Mouse (Mus musculus) layer of hippocampus, adult 2 months (tissue): ENCODE results near the gene Ckm. TPM values are rescaled to one million over a fixed set of nuclear protein-coding genes. Genes with fewer than 3 reads are reported as not detected.

Source experiments
- DNase-seq, 2 experiments: peaks; one replicate each; pipeline ENCODE4 v3.0.0; 2022; ENCODE audit warnings: low spot score in 2 of 2
- H3K27ac ChIP-seq: fragments of 200-600 bp; 2 replicates; pipeline ENCODE4 v1.8.1; 2022
- H3K4me3 ChIP-seq: fragments of 200-600 bp; 2 replicates; pipeline ENCODE4 v1.8.1; 2022; ENCODE audit warnings: mild to moderate bottlenecking
- CTCF ChIP-seq: fragments of 200-600 bp; conservative IDR thresholded peaks from 2 replicates; pipeline ENCODE4 v1.8.1; 2022; ENCODE audit warnings: antibody characterized with exemption, mild to moderate bottlenecking, moderate library complexity
- total RNA-seq, 2 experiments: library from RNA; stranded (reverse); gene quantifications; 2 replicates each; pipeline ENCODE4 v1.2.3; 2021

Gene Ckm
- total RNA-seq, 2 experiments from 2014 or later, result not detected

DNA sequence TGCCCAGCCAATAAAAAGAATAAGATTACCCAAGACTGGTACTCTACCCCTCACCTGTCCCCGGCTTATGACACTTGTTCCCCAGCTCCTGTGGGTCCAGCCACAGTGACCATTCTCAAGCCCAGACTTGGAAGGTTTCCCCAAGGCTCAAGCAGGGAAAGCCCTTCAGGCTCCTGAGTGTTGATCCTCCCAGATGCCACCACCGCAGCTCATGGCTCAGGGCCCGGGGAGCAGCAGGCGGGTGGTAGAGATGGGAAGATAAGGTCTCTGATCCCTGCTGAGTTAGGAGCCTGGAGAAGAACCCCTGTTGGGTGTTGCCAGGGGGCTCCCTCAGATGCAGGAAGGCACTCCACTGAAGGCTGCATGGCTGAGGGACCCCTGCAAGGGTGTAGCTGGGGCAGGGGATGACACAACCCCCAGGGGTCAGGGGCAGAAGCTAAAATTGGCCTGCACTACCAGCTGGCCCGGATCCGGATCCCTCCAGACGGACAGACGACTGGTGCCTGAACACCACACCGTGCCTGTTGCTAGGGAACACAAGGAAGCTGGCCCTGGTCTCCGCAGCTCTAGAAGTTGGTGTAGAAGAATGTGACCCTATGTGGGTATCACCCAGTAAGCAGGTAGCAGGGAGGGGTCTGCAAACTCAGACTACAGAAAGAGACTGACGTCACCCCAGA, 51.4 kb downstream of the Ckm start:
- TF ChIP-seq CTCF, result no peak
- no peak for DNase-seq
- peak overlapping the region; percentile 91 for H3K4me3 ChIP-seq
- H3K27ac ChIP-seq, result 0 out of 2 replicates have a peak overlapping the region, but pooled peaks have one; percentile 32

DNA sequence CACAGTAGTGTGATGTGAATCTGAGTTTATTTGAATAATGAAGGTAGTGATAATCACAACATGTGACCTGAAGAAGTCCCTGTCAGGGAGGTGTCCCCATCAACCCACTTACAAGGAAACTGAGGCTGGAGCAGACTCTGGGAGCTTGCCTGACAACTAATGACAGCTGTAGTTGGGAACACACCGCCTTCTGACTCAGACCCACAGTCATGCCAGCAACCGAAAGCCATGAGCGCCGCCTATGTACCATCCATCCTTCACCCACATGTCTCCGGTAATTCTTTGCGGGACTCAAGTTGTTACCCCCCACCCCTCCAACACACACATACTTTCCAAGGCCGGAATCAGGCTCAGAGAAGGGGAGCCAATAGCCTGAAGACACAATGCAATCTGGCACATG, 52.1 kb downstream of the Ckm start:
- H3K27ac ChIP-seq, result peak overlapping the region; percentile 93; the same call in 1 of the 2 replicates
- peak; percentile 52 to 56 for DNase-seq
- peak overlapping the region; percentile 91 for H3K4me3 ChIP-seq
- TF ChIP-seq CTCF, result peak; percentile 22

DNA sequence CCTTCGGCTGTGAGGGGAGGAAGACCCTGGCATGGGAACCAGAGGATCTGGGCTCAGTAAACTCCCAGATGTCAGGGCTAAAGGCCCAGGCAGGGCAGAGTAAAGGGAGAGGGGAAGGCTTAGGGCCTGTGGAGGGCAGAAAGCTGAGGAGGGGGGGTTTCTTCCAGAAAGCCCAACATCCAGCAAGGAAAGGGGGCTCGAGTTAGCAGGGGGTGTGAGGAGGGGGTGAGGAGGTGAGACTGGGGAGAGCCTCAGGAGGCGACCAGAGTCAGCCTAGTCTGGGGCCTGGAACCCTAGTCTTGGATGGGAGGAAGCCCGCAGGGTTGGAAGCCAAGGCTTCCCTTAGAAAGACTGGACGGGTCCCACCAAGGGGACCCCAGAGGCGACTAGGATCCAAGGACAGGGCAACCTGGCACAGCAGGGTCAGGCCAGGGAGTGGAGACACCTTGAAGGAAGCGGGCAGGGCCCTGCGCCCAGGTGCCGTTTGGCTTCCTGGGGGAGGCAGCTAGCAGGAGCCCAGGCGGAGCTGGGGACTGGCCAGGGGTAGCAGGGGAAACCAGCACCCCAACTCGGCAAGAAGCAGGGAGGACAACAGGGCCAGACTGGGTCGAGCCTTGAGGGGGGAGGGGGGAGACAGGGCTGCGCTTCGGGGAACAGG, 53.0 kb downstream of the Ckm start:
- TF ChIP-seq CTCF, result no peak
- DNase-seq, result no peak
- H3K4me3 ChIP-seq, result peak overlapping the region; percentile 91
- H3K27ac ChIP-seq, result peak overlapping the region; percentile 93

DNA sequence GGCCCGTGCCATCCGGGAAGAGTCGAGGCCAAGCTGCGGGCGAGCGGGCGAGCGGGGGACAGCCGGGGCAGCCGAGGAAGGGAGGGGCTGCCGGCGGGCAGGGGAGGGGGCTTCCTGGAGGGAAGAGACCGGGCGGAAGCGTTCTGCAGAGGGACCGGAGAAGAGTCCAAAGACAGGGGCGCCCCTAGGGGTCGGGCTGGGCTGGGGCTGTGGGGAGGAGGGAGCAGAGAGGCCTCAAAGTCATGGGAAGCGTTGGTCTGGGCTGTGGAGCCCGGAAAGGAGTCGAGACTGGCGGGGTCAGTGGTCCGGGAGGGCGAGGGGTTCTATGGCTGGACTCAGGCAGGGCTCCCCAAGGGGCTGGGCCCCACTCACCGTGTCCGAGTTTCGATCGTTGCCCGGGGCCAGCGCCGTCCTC, 53.5 kb downstream of the Ckm start:
- DNase-seq, result peak in 1 of 2 experiments; percentile 47
- TF ChIP-seq CTCF, result peak; percentile 66
- Histone ChIP-seq H3K27ac (peak overlapping the region; percentile 93), H3K4me3 (peak overlapping the region; percentile 91)

- peak; percentile 59 to 73 for DNase-seq
- peak; percentile 29; the same call in 1 of the 2 replicates for TF ChIP-seq CTCF
- peak within 1 kb of the TSS; percentile 91 for H3K4me3 ChIP-seq
- H3K27ac ChIP-seq, result peak within 1 kb of the TSS; percentile 93
These were observed 54.1 kb downstream of the Ckm start, which contains the start of gene Mark4 for GRCm38 (mm10) chr7:19458591-19459111. Gene Mark4, minus strand, starts transcription at chr7:19458821.

DNA sequence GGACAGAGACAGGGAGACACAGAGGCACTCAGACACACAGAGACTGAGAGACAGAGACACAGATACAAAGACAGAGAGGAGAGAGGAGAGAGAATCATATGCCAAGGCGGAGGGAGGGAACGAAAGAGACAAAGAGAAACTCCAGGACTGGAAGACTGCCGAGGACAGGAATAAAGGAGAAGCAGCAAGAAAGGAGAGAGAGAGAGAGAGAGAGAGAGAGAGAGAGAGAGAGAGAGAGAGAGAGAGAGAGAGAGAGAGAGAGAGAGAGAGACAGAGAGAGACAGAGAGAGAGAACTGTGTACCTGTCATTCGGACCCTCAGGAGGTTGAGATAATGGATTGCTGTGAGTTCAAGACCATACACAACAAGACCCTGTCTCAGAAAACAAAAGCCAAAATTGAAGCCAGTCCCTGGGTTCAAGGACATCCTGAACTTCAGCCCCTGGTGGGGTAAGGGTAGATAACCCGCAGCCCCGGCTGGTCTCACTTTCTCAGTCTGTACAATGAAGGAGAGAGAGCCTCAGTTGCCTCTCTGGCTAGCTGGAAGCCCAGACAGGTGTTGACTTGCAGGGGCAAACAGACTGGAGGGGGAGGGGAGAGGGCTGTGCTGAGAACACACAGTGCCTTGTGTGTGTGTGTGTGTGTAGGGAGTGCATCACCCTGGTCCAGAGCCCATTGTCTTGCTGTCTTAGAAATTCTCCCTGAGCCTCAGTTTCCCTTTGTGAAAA, 54.7 kb downstream of the Ckm start:
- no peak for TF ChIP-seq CTCF
- peak overlapping the region; percentile 93 for H3K27ac ChIP-seq
- DNase-seq, result no peak
- peak overlapping the region; percentile 91 for H3K4me3 ChIP-seq

- H3K4me3 ChIP-seq, result no peak overlapping the region
- no peak overlapping the region for H3K27ac ChIP-seq
- no peak for TF ChIP-seq CTCF
- no peak for DNase-seq
These were observed 55.9 kb downstream of the Ckm start for GRCm38 (mm10) chr7:19460500-19460899.

DNA sequence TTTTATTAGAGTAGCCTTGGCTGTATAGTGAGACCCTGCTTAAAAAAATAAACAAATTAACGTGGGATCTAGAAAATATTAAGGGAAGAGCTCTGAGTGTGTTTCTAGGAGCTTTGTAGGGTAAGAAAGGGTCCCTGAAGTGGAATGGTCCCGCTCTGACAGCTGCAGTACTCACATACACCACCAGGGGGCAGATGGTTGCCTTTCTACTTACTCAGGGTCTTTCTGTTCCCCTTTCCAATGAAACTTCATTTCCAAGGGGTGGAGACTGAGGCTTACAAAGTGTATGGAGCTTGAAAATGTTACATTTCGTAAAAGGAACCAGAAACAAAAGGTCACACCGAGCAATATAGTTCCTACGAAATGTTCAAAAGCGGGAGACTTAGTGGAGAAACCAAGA, 56.9 kb downstream of the Ckm start:
- DNase-seq, result peak; percentile 68 to 85
- H3K4me3 ChIP-seq, result no peak overlapping the region
- no peak overlapping the region for H3K27ac ChIP-seq
- peak; percentile 97 for TF ChIP-seq CTCF

DNA sequence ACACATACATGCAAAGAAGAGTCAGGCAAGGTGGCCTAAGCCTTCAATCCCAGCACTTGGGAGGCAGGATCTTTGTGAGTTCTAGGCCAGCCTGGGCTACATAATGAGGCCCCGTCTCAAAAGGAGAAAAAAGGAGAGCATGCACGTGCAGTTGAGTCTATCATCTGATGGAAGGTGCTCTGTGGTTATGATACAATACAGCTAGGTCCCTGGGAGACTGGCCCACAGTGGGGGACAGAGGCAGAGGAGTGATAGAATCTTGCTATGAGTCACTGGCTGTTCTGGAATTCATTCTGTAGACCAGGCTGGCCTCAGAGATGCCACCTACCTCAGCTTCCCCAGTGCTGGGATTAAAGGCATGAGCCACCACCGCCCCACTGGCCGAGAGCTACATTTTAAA, 57.9 kb downstream of the Ckm start:
- DNase-seq, result no peak
- no peak overlapping the region for H3K4me3 ChIP-seq
- no peak for TF ChIP-seq CTCF
- H3K27ac ChIP-seq, result no peak overlapping the region

- DNase-seq, result no peak
- no peak within 1 kb of the TSS for H3K4me3 ChIP-seq
- no peak for TF ChIP-seq CTCF
- no peak within 1 kb of the TSS for H3K27ac ChIP-seq
These were observed 58.4 kb downstream of the Ckm start, which contains the start of gene Exoc3l2 for GRCm38 (mm10) chr7:19462884-19463381. Gene Exoc3l2, plus strand, starts transcription at chr7:19463331.

- Histone ChIP-seq H3K27ac (peak overlapping the region; percentile 51; the same call in 1 of the 2 replicates), H3K4me3 (peak overlapping the region; percentile 11; the same call in 1 of the 2 replicates)
- no peak for DNase-seq
- TF ChIP-seq CTCF, result no peak
These were observed 60.1 kb downstream of the Ckm start for GRCm38 (mm10) chr7:19464367-19465307.

- DNase-seq, result no peak
- no peak overlapping the region for H3K4me3 ChIP-seq
- H3K27ac ChIP-seq, result no peak overlapping the region
- TF ChIP-seq CTCF, result no peak
These were observed 62.1 kb downstream of the Ckm start for GRCm38 (mm10) chr7:19466602-19467145.
